Mouse (Mus musculus) mature B cell (primary cell): ENCODE measurements around the gene Csgalnact2.

Source experiments
- in situ Hi-C: fragments of 300-500 bp; cut with MboI; formaldehyde crosslinking; loops from 2 replicates; pipeline ENCODE4 v1.14.3; 2019

The Csgalnact2 gene

DNA sequence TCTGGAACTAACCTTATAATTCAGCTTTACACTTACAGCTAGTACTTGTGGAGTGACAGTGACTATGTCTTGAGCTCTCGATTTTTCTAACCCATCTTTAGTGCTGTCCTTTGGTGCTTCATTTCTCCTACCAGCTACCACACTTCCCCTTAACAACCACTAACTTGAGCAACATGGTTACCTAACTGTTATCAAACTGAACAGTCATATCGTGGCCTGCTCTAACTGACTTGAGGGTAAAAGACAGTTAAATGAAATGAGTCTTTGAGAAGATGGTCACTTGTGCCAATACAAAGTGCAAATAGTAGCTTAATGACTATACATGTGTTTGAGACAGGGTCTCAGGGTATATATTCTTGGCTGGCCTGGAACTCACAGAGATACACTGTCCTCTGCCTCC lies 1.8 kb downstream of the Csgalnact2 start:
- in situ Hi-C loops: no loop called here

DNA sequence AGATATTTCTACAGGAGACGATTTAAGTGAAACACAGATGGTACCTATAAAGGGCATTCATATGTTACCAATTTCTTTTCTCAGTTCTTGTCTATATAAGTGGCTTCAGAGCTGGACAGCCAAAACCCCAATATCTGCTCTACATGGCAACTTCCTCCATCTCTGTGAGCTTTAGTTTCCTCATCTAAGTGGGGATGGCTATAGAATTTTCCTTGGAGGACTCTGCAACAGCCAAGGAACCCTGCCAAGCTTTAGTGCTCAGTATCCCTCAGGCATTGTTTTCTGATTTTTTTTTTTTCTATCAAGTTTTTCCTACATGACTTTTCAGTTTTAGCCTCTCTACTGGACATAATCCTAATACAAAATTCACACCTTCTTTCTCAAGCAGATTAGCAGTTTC lies 4.5 kb downstream of the Csgalnact2 start:
- in situ Hi-C loops: no loop called here

DNA sequence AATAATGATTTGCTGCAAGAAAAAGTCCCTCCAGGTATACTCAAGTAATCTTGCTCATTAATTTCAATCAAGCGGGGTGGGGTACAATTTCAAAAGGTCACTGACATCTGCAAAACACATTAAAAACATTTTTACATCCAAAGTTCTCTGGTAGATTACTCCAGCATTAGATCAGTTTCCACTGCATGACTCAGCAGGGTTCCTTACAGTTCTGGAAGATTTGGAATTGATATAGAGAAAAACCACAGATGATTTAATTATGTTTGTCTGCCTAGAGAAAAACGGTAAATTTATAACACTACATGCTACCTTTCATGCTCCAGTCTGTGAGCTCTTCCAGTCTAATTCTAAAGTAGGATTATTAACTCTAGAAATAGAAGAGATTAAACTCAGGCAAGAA lies 8.9 kb downstream of the Csgalnact2 start:
- in situ Hi-C loops: no loop called here

GRCm38 (mm10) chr6:118127827-118128487 lies 11.0 kb downstream of the Csgalnact2 start:
- in situ Hi-C loops: no loop called here

GRCm38 (mm10) chr6:118127198-118127597 lies 11.7 kb downstream of the Csgalnact2 start:
- in situ Hi-C loops: no loop called here

- in situ Hi-C loops: no loop called here
Observed at GRCm38 (mm10) chr6:118126577-118126976, 12.4 kb downstream of the Csgalnact2 start.

GRCm38 (mm10) chr6:118122767-118123166 lies 16.2 kb downstream of the Csgalnact2 start:
- in situ Hi-C loops: no loop called here

- in situ Hi-C loops: no loop called here
Observed at GRCm38 (mm10) chr6:118111810-118112209, 27.1 kb downstream of the Csgalnact2 start.

DNA sequence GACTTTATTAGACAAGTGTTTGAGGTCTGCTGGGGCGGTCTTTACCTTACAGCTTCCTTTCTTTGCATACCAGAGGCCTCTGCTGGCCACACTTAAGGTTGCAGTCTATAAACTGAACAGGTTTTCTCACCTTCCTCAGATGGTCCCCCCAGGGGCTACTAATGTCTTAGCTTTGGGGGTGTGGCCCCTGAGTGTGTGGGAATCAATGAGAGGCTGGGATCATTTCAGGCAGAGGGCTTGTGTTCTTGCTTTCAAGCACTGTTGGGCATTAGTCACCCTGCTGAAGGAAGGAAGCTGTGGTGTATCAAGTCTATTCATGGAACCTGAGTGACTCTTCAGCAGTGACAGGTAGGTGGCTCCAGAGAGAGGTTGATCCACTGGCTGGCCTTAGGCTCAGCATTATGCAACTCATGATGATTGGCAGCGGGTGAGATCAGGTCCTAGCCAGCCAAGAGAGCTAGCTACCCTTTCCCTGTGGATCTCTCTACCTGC lies 39.6 kb downstream of the Csgalnact2 start:
- in situ Hi-C loops: no loop called here

DNA sequence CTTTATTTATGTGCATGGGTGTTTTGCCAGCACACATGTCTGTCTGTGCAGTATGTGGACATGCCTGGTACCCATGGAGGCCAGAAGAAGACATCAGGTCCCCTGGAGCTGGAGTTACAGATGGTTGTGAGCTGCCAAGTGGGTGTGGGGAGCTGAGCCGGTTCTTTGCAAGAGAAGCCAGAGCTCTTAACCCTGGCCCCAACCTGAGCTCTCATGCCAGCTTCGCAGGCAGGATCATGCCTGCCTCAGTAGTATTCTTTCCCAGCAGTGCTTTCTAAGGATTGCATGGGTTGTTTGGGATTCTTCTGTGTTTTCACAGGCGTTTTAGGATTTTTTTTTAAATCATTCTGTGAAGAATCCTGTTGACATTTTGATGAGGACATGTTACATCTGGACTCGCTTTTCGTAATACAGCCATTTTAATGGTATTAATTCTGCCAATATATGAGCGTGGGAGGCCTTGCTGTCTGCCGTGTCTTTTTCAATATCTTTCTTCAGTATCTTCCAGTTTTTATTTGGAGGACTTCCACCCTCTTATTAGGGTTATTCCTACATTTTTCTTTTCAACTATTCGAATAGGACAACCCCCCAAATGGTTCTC lies 41.1 kb downstream of the Csgalnact2 start:
- in situ Hi-C loops: no loop called here

GRCm38 (mm10) chr6:118090827-118091226 lies 48.1 kb downstream of the Csgalnact2 start:
- in situ Hi-C loops: no loop called here

GRCm38 (mm10) chr6:118088750-118089440 lies 50.0 kb downstream of the Csgalnact2 start:
- in situ Hi-C loops: no loop called here

DNA sequence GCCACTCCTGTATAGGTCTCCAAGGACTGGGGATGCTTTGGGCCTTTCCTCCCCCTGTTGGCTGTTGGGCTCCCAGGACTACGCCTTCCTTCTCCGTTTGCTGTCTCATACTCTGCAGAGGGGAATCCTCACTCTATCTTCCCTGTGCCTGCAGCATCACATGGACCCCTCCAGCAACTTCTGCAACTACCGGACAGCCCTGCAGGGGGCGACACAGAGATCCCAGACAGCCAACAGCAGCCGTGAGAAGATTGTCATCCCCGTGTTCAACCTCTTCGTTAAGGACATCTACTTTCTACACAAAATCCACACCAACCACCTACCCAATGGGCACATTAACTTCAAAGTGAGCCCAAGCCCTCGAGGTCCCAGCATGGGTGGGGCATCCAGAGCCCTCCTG lies 51.0 kb downstream of the Csgalnact2 start:
- in situ Hi-C loops: no loop called here

GRCm38 (mm10) chr6:118084596-118084995 lies 54.3 kb downstream of the Csgalnact2 start:
- in situ Hi-C loops: no loop called here

GRCm38 (mm10) chr6:118083608-118084007 lies 55.3 kb downstream of the Csgalnact2 start:
- in situ Hi-C loops: no loop called here

- in situ Hi-C loops: no loop called here
Observed at GRCm38 (mm10) chr6:118082384-118082783, 56.6 kb downstream of the Csgalnact2 start.

DNA sequence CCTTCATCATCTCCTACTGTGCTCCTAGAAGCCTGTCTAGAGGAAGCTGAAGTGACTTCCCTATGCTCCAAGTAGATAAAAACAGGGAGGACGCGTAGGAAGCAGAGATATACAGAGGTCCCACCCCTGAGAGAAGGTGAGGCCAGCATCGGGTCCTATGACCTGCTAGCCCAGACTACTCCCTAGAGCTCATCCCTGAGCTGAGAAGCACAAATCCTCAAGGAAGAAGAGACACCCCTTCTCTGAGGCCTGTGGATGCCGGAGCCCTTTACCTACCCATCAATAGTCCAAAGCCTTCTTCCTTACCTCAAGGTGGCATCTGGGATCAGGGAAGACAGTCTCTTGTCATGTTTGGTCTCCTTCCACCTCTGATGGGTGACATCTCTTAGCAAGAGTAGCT lies 58.2 kb downstream of the Csgalnact2 start:
- in situ Hi-C loops: no loop called here

- in situ Hi-C loops: no loop called here
Observed at GRCm38 (mm10) chr6:118079762-118080465, 59.0 kb downstream of the Csgalnact2 start.

- in situ Hi-C loops: no loop called here
Observed at GRCm38 (mm10) chr6:118079292-118079691, 59.6 kb downstream of the Csgalnact2 start.

GRCm38 (mm10) chr6:118078751-118079150 lies 60.2 kb downstream of the Csgalnact2 start:
- in situ Hi-C loops: no loop called here

- in situ Hi-C loops: no loop called here
Observed at GRCm38 (mm10) chr6:118077421-118077820, 61.5 kb downstream of the Csgalnact2 start.

DNA sequence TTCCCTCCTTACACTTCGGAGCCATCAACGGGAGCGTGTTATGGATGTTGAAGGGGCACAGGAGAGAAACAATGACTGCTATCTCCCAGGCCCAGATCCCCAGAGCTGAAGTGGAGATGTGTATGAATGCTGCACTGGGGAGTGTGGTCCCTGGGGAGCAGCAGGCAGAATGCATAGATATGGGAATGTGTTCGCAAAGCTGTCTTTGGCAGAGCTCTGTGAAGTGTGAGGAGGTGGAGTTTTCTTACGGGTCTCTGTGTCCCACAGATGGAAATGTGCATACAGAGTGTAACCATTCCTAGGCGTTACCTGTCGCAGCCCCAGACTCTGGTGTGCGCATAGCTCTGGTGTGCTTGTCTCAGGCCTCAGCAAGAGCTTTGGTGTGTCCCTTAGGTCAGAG lies 62.2 kb downstream of the Csgalnact2 start:
- in situ Hi-C loops: no loop called here
